Mouse (Mus musculus) ES-Bruce4 (cell line): ENCODE results near the gene Alyref.

Experiments
- CTCF ChIP-seq: IDR thresholded peaks from one replicate; pipeline ENCODE4 v1.8.1; 2011; ENCODE audit warnings: low read depth, low read length
- EP300 ChIP-seq: IDR thresholded peaks from 2 replicates; pipeline ENCODE4 v1.6.1; 2011; ENCODE audit warnings: low read depth, low read length; ENCODE audit not compliant: insufficient read depth
- POLR2A ChIP-seq: IDR thresholded peaks from one replicate; pipeline ENCODE4 v1.8.1; 2011; ENCODE audit warnings: low read length; ENCODE audit not compliant: insufficient read depth

DNA sequence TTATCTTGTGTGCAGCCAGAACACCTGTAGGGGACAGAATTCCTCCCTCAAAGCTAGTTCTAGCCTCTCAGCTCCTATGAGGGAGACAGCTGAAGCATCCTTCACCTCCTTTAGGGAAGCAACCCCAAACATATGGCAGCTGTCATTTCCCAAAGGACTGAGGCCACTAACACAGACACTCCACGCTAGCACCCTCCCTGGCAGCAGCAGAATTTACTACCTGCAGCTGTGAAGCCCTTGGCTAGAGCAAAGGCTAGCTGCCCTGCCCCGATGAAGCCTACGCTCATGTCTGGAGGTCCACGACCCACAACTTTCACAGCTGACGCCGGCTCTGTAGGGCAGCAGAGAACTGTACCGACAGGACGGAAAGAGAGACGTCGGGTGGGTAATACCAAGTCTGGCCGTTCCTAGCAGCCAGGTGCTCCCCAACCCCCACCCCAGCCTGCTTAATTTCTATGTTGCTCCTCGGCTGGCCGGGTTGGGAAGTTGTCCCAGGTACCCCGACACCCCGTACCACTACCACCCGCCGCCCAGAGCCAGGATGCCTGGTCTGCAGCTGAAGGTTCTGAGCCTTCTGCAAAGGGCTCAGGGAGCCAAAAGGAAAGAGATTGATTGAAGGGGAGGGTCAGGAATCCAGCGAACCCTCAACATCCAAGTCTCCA is 44.9 kb upstream of the Alyref start:
- TF ChIP-seq CTCF (no peak), EP300 (no peak), POLR2A (no peak)
